Comparison of ENCODE assay signal across 25 mouse cellular contexts in the genomic region with DNA sequence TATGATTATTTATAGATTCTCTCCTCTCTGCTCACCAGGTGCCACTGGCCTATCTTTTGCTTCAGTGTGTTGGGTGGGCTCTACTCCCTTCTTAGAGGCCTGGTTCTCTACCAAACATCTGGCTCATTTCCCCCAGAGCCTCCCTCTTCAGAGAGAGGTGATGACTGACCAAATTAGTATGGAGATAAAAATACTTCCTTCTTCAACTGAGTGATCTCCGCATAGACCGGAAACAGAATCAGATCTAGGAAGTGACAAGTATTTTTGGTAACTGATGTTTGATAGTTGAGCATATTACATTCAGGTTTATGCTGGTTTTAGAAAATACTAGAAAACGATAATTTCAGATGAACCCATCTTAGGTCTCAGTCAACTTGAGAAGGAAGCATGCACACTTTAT.
DNase-seq lines count a peak whose midpoint lies in the region; ATAC-seq and TF ChIP-seq lines count a peak whose summit lies in the region.
"Had no signal": no experiment of that assay in that cellular context is flagged by ENCODE, and none has a peak within 500 bp of the region (broad histone marks: within the 10 kb centered on the region; RNA-seq: fewer than 3 reads in every experiment).

No protein-coding gene starts in this region.

- intact Hi-C loops in left cerebral cortex, postnatal 25 days (cut with DNase I) = no loop called here

- no peak for TF ChIP-seq CTCF in G1E (IDR thresholded peaks at IDR 0.05; ENCODE audit: low read depth, low read length)
- no peak for TF ChIP-seq CTCF in bone marrow macrophage, adult 2 months (IDR thresholded peaks at IDR 0.05; ENCODE audit: low read depth, low read length)

- no peak for TF ChIP-seq POLR2A in bone marrow macrophage, adult 2 months (IDR thresholded peaks at IDR 0.05; ENCODE audit: borderline replicate concordance, low read depth, low read length)

- H3K27me3 ChIP-seq in G1E (ENCODE audit: insufficient read depth, low read length) = no peaks in the 10 kb centered on the region
- H3K27me3 ChIP-seq in forebrain, embryonic 10.5 days (ENCODE audit: poor library complexity, severe bottlenecking) = no peaks in the 10 kb centered on the region
- H3K27me3 ChIP-seq: forebrain, embryonic 15.5 days had no signal

- peaks cover 10% of the 10 kb centered on the region for H3K9me3 ChIP-seq in G1E (replicated peaks)
- H3K9me3 ChIP-seq in forebrain, embryonic 10.5 days = no peaks in the 10 kb centered on the region
- H3K9me3 ChIP-seq: embryonic facial prominence, embryonic 12.5 days; forebrain, embryonic 15.5 days; heart, embryonic 13.5 days; kidney, embryonic 15.5 days; limb, embryonic 13.5 days had no signal

- peaks cover 65% of the 10 kb centered on the region for H3K4me1 ChIP-seq in G1E (ENCODE audit: insufficient read depth, low read depth, low read length)
- peaks cover 59% of the 10 kb centered on the region for H3K4me1 ChIP-seq in bone marrow macrophage, adult 2 months (ENCODE audit: control insufficient read depth, insufficient read depth, low read length)
- peaks cover 6% of the 10 kb centered on the region; the same call in 1 of the 2 replicates for H3K4me1 ChIP-seq in forebrain, embryonic 10.5 days

- peak; percentile 40; the same call in 1 of the 2 replicates for ATAC-seq in G1E (ENCODE audit: extremely low read depth, insufficient number of reproducible peaks, low FRiP score, poor library complexity, severe bottlenecking)
- ATAC-seq: forebrain, embryonic 15.5 days; liver, postnatal 0 days; lung, postnatal 0 days; midbrain, embryonic 16.5 days had no signal

- DNase-seq in G1E (ENCODE audit: low spot score) = no peak
- DNase-seq in frontal cortex, postnatal 36 days (ENCODE audit: low spot score in 2 of 2) = no peak
- no peak for DNase-seq in left cerebral cortex, postnatal 25 days (ENCODE audit: low spot score in 2 of 2)
- DNase-seq in urinary bladder, postnatal 10 days (ENCODE audit: low spot score) = no peak
- no peak for DNase-seq in forebrain, embryonic 10.5 days (ENCODE audit: extremely low spot score, low spot score)
- DNase-seq: adrenal gland, postnatal 25 days; cerebellum, adult 2 months; cerebellum, postnatal 25 days; embryo, embryonic 11 days; heart, postnatal 10 days; kidney, adult 18-20 months; kidney, postnatal 25 days; liver, postnatal 0 days; right cerebral cortex, adult 18-20 months had no signal

- WGBS in macrophage (ENCODE audit: missing documents) = 6% methylated on average over 3 of the region's 3 CpGs
- 94% methylated on average over 3 of the region's 3 CpGs for WGBS in forebrain, embryonic 10.5 days

- peak overlapping the region; percentile 67 for H3K27ac ChIP-seq in bone marrow macrophage, adult 2 months (ENCODE audit: insufficient read depth, low read depth, low read length)
- peak overlapping the region; percentile 18 for H3K27ac ChIP-seq in macrophage
- no peak overlapping the region for H3K27ac ChIP-seq in forebrain, embryonic 10.5 days
- H3K27ac ChIP-seq: embryonic facial prominence, embryonic 12.5 days; forebrain, embryonic 15.5 days; heart, embryonic 13.5 days; hindbrain, embryonic 14.5 days; kidney, embryonic 15.5 days; left cerebral cortex, adult 2 months; limb, embryonic 13.5 days had no signal

- peaks cover 79% of the 10 kb centered on the region for H3K36me3 ChIP-seq in G1E (replicated peaks)
- no peaks in the 10 kb centered on the region for H3K36me3 ChIP-seq in macrophage (ENCODE audit: inconsistent target)
- no peaks in the 10 kb centered on the region for H3K36me3 ChIP-seq in forebrain, embryonic 10.5 days (replicated peaks)
- H3K36me3 ChIP-seq: embryonic facial prominence, embryonic 12.5 days; forebrain, embryonic 15.5 days; heart, embryonic 13.5 days; kidney, embryonic 15.5 days; limb, embryonic 13.5 days had no signal

- peaks cover 100% of the 10 kb centered on the region for H3K79me2 ChIP-seq in macrophage (ENCODE audit: inconsistent target)

- H3K4me3 ChIP-seq in G1E (ENCODE audit: low read depth, low read length) = no peak overlapping the region
- H3K4me3 ChIP-seq in bone marrow macrophage, adult 2 months (ENCODE audit: insufficient read depth, low read length) = no peak overlapping the region
- no peak overlapping the region for H3K4me3 ChIP-seq in macrophage (ENCODE audit: inconsistent target)
- H3K4me3 ChIP-seq in forebrain, embryonic 10.5 days = no peak overlapping the region
- H3K4me3 ChIP-seq: embryonic facial prominence, embryonic 12.5 days; forebrain, embryonic 15.5 days; heart, embryonic 13.5 days; kidney, embryonic 15.5 days; left cerebral cortex, adult 2 months; limb, embryonic 13.5 days had no signal
